In genomic region chr16:11824833-11825232, GRCm38 (mm10) we compare ENCODE assay signal across 15 mouse cellular contexts.
DNase-seq lines count a peak whose midpoint lies in the region; ATAC-seq lines count a peak whose summit lies in the region.
"Had no signal": no experiment of that assay in that cellular context is flagged by ENCODE, and none has a peak within 500 bp of the region (broad histone marks: within the 10 kb centered on the region; RNA-seq: fewer than 3 reads in every experiment).

No protein-coding gene starts in this region.

- peaks cover 9% of the 10 kb centered on the region for H3K4me1 ChIP-seq in hindbrain, embryonic 13.5 days (replicated peaks)
- no peaks in the 10 kb centered on the region for H3K4me1 ChIP-seq in hindbrain, embryonic 11.5 days (replicated peaks; ENCODE audit: control insufficient read depth, insufficient read depth, low read length)
- H3K4me1 ChIP-seq in kidney, embryonic 16.5 days (ENCODE audit: insufficient read depth, low read length) = peaks cover 9% of the 10 kb centered on the region; the same call in 1 of the 2 replicates

- peak overlapping the region; percentile 70 for H3K27ac ChIP-seq in hindbrain, embryonic 13.5 days
- H3K27ac ChIP-seq in hindbrain, embryonic 11.5 days (ENCODE audit: low read depth, low read length) = no peak overlapping the region
- no peak overlapping the region for H3K27ac ChIP-seq in kidney, embryonic 16.5 days (ENCODE audit: low read length)

- ATAC-seq in hindbrain, embryonic 13.5 days (ENCODE audit: low FRiP score) = no peak
- ATAC-seq in hindbrain, embryonic 11.5 days (ENCODE audit: low FRiP score) = no peak
- no peak for ATAC-seq in kidney, embryonic 16.5 days (ENCODE audit: low FRiP score, low TSS enrichment)
- ATAC-seq: activated CD4-positive, CD25-positive, alpha-beta regulatory T cell, adult 4 months had no signal

- H3K27me3 ChIP-seq in hindbrain, embryonic 13.5 days = no peaks in the 10 kb centered on the region
- no peaks in the 10 kb centered on the region for H3K27me3 ChIP-seq in hindbrain, embryonic 11.5 days (ENCODE audit: control insufficient read depth, insufficient read depth, low read length)
- H3K27me3 ChIP-seq in kidney, embryonic 16.5 days (ENCODE audit: insufficient read depth, low read length) = no peaks in the 10 kb centered on the region

- no peak overlapping the region for H3K4me2 ChIP-seq in hindbrain, embryonic 13.5 days
- no peak overlapping the region for H3K4me2 ChIP-seq in hindbrain, embryonic 11.5 days (replicated peaks; ENCODE audit: low read depth, low read length)
- H3K4me2 ChIP-seq in kidney, embryonic 16.5 days (replicated peaks; ENCODE audit: low read depth, low read length) = no peak overlapping the region
- H3K4me2 ChIP-seq: liver, embryonic 11.5 days had no signal

- H3K9ac ChIP-seq in hindbrain, embryonic 13.5 days = peak overlapping the region; percentile 13; the same call in 1 of the 2 replicates
- H3K9ac ChIP-seq in hindbrain, embryonic 11.5 days (ENCODE audit: low read depth, low read length) = no peak overlapping the region
- no peak overlapping the region for H3K9ac ChIP-seq in kidney, embryonic 16.5 days (replicated peaks; ENCODE audit: low read length)

- H3K4me3 ChIP-seq in hindbrain, embryonic 13.5 days = no peak overlapping the region
- no peak overlapping the region for H3K4me3 ChIP-seq in hindbrain, embryonic 11.5 days (ENCODE audit: low read depth, low read length)
- H3K4me3 ChIP-seq in kidney, embryonic 16.5 days (ENCODE audit: low read length) = no peak overlapping the region

- no peaks in the 10 kb centered on the region for H3K9me3 ChIP-seq in hindbrain, embryonic 13.5 days
- no peaks in the 10 kb centered on the region for H3K9me3 ChIP-seq in hindbrain, embryonic 11.5 days (ENCODE audit: control insufficient read depth, low read length)
- H3K9me3 ChIP-seq in kidney, embryonic 16.5 days (ENCODE audit: low read length) = no peaks in the 10 kb centered on the region

- no peak for DNase-seq in hindbrain, embryonic 11.5 days (ENCODE audit: low spot score)
- peak; percentile 49 for DNase-seq in brain, embryonic 18.5 days (ENCODE audit: low read depth, low spot score)
- DNase-seq in layer of hippocampus, postnatal 14 days (ENCODE audit: low spot score in 2 of 2) = peak; percentile 16 to 46
- peak; percentile 64 for DNase-seq in retina, postnatal 1 day
- no peak for DNase-seq in spleen, adult 18-20 months
- DNase-seq in thymus, postnatal 14 days = no peak
- DNase-seq: cerebellum, postnatal 25 days; gastrocnemius, postnatal 14 days; kidney, adult 11 months; lung, postnatal 14 days; thymus, postnatal 25 days had no signal

- WGBS in hindbrain, embryonic 13.5 days = 54% methylated on average over 7 of the region's 7 CpGs
- 71% methylated on average over 7 of the region's 7 CpGs for WGBS in hindbrain, embryonic 11.5 days
- WGBS in kidney, embryonic 16.5 days = 76% methylated on average over 7 of the region's 7 CpGs

- H3K36me3 ChIP-seq in hindbrain, embryonic 13.5 days = no peaks in the 10 kb centered on the region
- no peaks in the 10 kb centered on the region for H3K36me3 ChIP-seq in hindbrain, embryonic 11.5 days (ENCODE audit: control insufficient read depth, insufficient read depth, low read length)
- H3K36me3 ChIP-seq in kidney, embryonic 16.5 days (ENCODE audit: insufficient read depth, low read length) = peaks cover 11% of the 10 kb centered on the region

Comparison
In these comparisons a context has a peak if more than half of its experiments do, and no peak if none do; other contexts are left out.
1. DNase-seq: peak in brain, embryonic 18.5 days (single experiment), layer of hippocampus, postnatal 14 days (2 of 2) and retina, postnatal 1 day (single experiment); none in hindbrain, embryonic 11.5 days (single experiment), spleen, adult 18-20 months (0 of 2) and thymus, postnatal 14 days (single experiment).